Comparison of ENCODE assay signal across 23 mouse cellular contexts in the genomic region with DNA sequence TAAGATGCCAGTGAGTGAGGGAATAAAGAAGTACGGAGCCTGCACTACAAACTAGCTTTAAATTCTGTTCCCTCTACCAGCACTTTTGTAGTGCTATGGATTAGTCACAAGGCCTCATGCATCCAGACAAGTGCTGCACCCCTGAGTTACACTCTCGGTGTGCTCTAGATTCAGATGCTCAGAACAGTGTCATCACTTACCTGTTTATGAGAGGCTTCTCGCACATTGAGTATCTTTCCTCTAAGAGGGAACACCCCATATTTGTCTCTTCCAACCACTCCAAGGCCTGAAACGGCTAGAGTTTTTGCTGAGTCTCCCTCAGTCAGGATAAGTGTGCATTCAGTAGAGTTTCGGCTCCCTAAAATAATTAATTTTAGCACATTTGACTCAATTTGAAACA. TPM values are rescaled to one million over a fixed set of nuclear protein-coding genes. Genes with fewer than 3 reads are reported as not detected.
DNase-seq lines count a peak whose midpoint lies in the region; ATAC-seq and TF ChIP-seq lines count a peak whose summit lies in the region.
"Had no signal": no experiment of that assay in that cellular context is flagged by ENCODE, and none has a peak within 500 bp of the region (broad histone marks: within the 10 kb centered on the region; RNA-seq: fewer than 3 reads in every experiment).

No protein-coding gene starts in this region.

- no peak overlapping the region for H3K4me2 ChIP-seq in heart, embryonic 12.5 days
- H3K4me2 ChIP-seq in CH12.LX (ENCODE audit: insufficient read depth, low read depth, poor library complexity, severe bottlenecking) = no peak overlapping the region

- no peaks in the 10 kb centered on the region for H3K27me3 ChIP-seq in heart, embryonic 12.5 days (replicated peaks)
- no peaks in the 10 kb centered on the region for H3K27me3 ChIP-seq in CH12.LX (replicated peaks)
- H3K27me3 ChIP-seq in MEL (ENCODE audit: control insufficient read depth in 1 of 2, insufficient read depth in 2 of 2, low read length in 2 of 2) = no peaks in the 10 kb centered on the region
- H3K27me3 ChIP-seq: Patski had no signal

- H3K36me3 ChIP-seq in heart, embryonic 12.5 days = peaks cover 83% of the 10 kb centered on the region
- H3K36me3 ChIP-seq in CH12.LX (replicated peaks in 1 of 2; ENCODE audit: control insufficient read depth in 1 of 2, insufficient read depth in 1 of 2, low read length in 1 of 2) = peaks cover 84 to 97% of the 10 kb centered on the region in 2 experiments
- peaks cover 52 to 88% of the 10 kb centered on the region in 2 experiments for H3K36me3 ChIP-seq in MEL (ENCODE audit: control insufficient read depth in 1 of 2, insufficient read depth in 2 of 2, low read length in 2 of 2)

- ATAC-seq in heart, embryonic 12.5 days (ENCODE audit: insufficient number of reproducible peaks, low FRiP score) = no peak
- ATAC-seq: Patski had no signal

- H3K27ac ChIP-seq in heart, embryonic 12.5 days (ENCODE audit: poor library complexity, severe bottlenecking) = no peak overlapping the region
- no peak overlapping the region for H3K27ac ChIP-seq in CH12.LX (ENCODE audit: insufficient read depth, low read depth)
- H3K27ac ChIP-seq in MEL (ENCODE audit: control insufficient read depth, low read depth, low read length) = no peak overlapping the region

- peak; percentile 57 for DNase-seq in heart, adult 11 months
- DNase-seq in CH12.LX (ENCODE audit: extremely low read depth) (no peak), MEL (ENCODE audit: low read depth, low spot score) (no peak)
- no peak for DNase-seq in embryo, embryonic 10 days (ENCODE audit: low spot score)
- DNase-seq in embryo, embryonic 10.5 days (ENCODE audit: low spot score) = no peak
- DNase-seq: adrenal gland, adult 2 months; adrenal gland, adult 8-10 months; adrenal gland, postnatal 10 days; adrenal gland, postnatal 14 days; adrenal gland, postnatal 25 days; adrenal gland, postnatal 36 days; B cell, adult 2 months; cerebellum, adult 11 months; cerebellum, adult 11-12 months; cerebellum, adult 18-20 months; cerebellum, adult 2 months; cerebellum, adult 8-10 months had no signal

- H3K4me3 ChIP-seq in heart, embryonic 12.5 days = no peak overlapping the region
- H3K4me3 ChIP-seq in CH12.LX (replicated peaks in 1 of 3; ENCODE audit: low read depth in 2 of 3, low read length in 2 of 3, poor library complexity in 1 of 3) (no peak overlapping the region), MEL (ENCODE audit: control insufficient read depth in 1 of 2, insufficient read depth in 1 of 2, low read depth in 2 of 2, low read length in 2 of 2) (no peak overlapping the region)

- TF ChIP-seq POLR2A in CH12.LX (IDR thresholded peaks at IDR 0.05; ENCODE audit: low read depth, low read length) = 0 out of 2 replicates have a peak, but pooled peaks have one; percentile 9
- no peak for TF ChIP-seq POLR2A in MEL (IDR thresholded peaks at IDR 0.05; ENCODE audit: control insufficient read depth in 1 of 2, insufficient read depth in 1 of 2, low read depth in 1 of 2, low read length in 2 of 2, poor library complexity in 1 of 2)

- TF ChIP-seq RAD21 in CH12.LX (IDR thresholded peaks at IDR 0.05; ENCODE audit: low read depth, low read length) = no peak
- TF ChIP-seq RAD21 in MEL (IDR thresholded peaks at IDR 0.05; ENCODE audit: low read depth, low read length) = no peak

- H3K9me3 ChIP-seq in heart, embryonic 12.5 days (replicated peaks) = no peaks in the 10 kb centered on the region
- H3K9me3 ChIP-seq in CH12.LX (replicated peaks; ENCODE audit: low read length) (no peaks in the 10 kb centered on the region), MEL (replicated peaks; ENCODE audit: insufficient read depth, low read length) (no peaks in the 10 kb centered on the region)
- H3K9me3 ChIP-seq: G1E had no signal

- H3K4me1 ChIP-seq in heart, embryonic 12.5 days (replicated peaks) = no peaks in the 10 kb centered on the region
- H3K4me1 ChIP-seq in CH12.LX (ENCODE audit: control insufficient read depth in 1 of 2, insufficient read depth in 2 of 2) = peaks cover 0 to 4% of the 10 kb centered on the region in 2 experiments; a peak in 1 of 4 replicates
- peaks cover 2 to 7% of the 10 kb centered on the region in 2 experiments; a peak in 2 of 4 replicates for H3K4me1 ChIP-seq in MEL (ENCODE audit: control insufficient read depth in 1 of 2, insufficient read depth in 2 of 2, low read length in 2 of 2)

- no peak for TF ChIP-seq EP300 in CH12.LX (IDR thresholded peaks at IDR 0.05; ENCODE audit: low read length)
- no peak for TF ChIP-seq EP300 in MEL (IDR thresholded peaks at IDR 0.05; ENCODE audit: low read depth in 1 of 2, low read length in 2 of 2)

- 95% methylated on average over 5 of the region's 5 CpGs for WGBS in heart, embryonic 12.5 days

- in situ Hi-C loops in CH12.LX (cut with MboI; ENCODE audit: low pct_ligation_motif_present, low pct_unique_long_range_greater_than_20kb, low sequenced_read_pairs) = no loop called here

- dilution Hi-C loops in CH12.LX (cut with MboI; ENCODE audit: extremely low pct_ligation_motif_present, extremely low pct_unique_long_range_greater_than_20kb, low sequenced_read_pairs) = no loop called here

- H3K79me2 ChIP-seq in CH12.LX (replicated peaks; ENCODE audit: control insufficient read depth, extremely low read depth, insufficient read depth, poor library complexity, severe bottlenecking) (peaks cover 38% of the 10 kb centered on the region), MEL (ENCODE audit: control insufficient read depth, insufficient read depth, low read length, poor library complexity) (peaks cover 8% of the 10 kb centered on the region; the same call in 1 of the 2 replicates)

- no peak overlapping the region for H3K9ac ChIP-seq in heart, embryonic 12.5 days
- H3K9ac ChIP-seq in CH12.LX (ENCODE audit: insufficient read depth, low read depth) = no peak overlapping the region
- no peak overlapping the region for H3K9ac ChIP-seq in MEL (ENCODE audit: control insufficient read depth, low read depth, low read length, poor library complexity, severe bottlenecking)

- TF ChIP-seq CTCF in CH12.LX (conservative IDR thresholded peaks at IDR 0.05 in 1 of 2, IDR thresholded peaks at IDR 0.05 in 1 of 2; ENCODE audit: low read depth in 2 of 2, low read length in 2 of 2) (no peak), MEL (IDR thresholded peaks at IDR 0.05 in 2 of 3, conservative IDR thresholded peaks at IDR 0.05 in 1 of 3; ENCODE audit: control insufficient read depth in 1 of 3, insufficient read depth in 1 of 3, low read depth in 2 of 3, low read length in 3 of 3, poor library complexity in 1 of 3, severe bottlenecking in 1 of 3) (no peak)

TF ChIP-seq in CH12.LX, 34 proteins besides CTCF, POLR2A, EP300 and RAD21:
- TF ChIP-seq POLR2AphosphoS2 (IDR thresholded peaks at IDR 0.05; ENCODE audit: low read depth, low read length) (peak; percentile 55; the same call in 1 of the 2 replicates), JUN (IDR thresholded peaks at IDR 0.05; ENCODE audit: insufficient read depth, low read depth, low read length) (no peak)

TF ChIP-seq in MEL, 35 proteins besides CTCF, POLR2A, EP300 and RAD21:
- TF ChIP-seq POLR2AphosphoS2 (IDR thresholded peaks at IDR 0.05; ENCODE audit: low read length) = peak; percentile 66
- no peak for TF ChIP-seq ETS1 (IDR thresholded peaks at IDR 0.05; ENCODE audit: low read depth, low read length)

RNA-seq across cellular contexts. Expression of a gene that starts 13.3 kb away (rescaled TPM):
- 196 and 201 TPM in 2 replicates for polyA plus RNA-seq in heart, embryonic 12.5 days (2016; fragmentation: Nextera tagmentation; extraction: Ambion mirVana)
- 400 and 420 TPM in 2 replicates for total RNA-seq in CH12.LX (2012; rRNA removed)
- 385 and 423 TPM in 2 replicates for total RNA-seq in CH12.LX (2014; rRNA removed)
- polyA plus RNA-seq in CH12.LX (2012; ENCODE audit: insufficient read length, low read depth) = 422 and 444 TPM in 2 replicates
- total RNA-seq in MEL (2012; rRNA removed) = 443 and 477 TPM in 2 replicates
- polyA plus RNA-seq in MEL (2012; ENCODE audit: insufficient read depth in 1 of 2, insufficient read length in 2 of 2, low read depth in 1 of 2, low replicate concordance in 2 of 2, missing spikeins in 1 of 2) = 100 to 1,000 TPM; 395 to 643 TPM

RNA-seq across cellular contexts. Expression of a gene that starts 27.9 kb away (rescaled TPM):
- polyA plus RNA-seq in heart, embryonic 12.5 days (2016; fragmentation: Nextera tagmentation; extraction: Ambion mirVana) = 3.5 and 3.9 TPM in 2 replicates
- total RNA-seq in CH12.LX (2012; rRNA removed) (0.47 and 0.50 TPM in 2 replicates), CH12.LX (2014; rRNA removed) (not detected in 2 replicates), MEL (2012; rRNA removed) (not detected in 2 replicates)
- polyA plus RNA-seq in CH12.LX (2012; ENCODE audit: insufficient read length, low read depth) (not detected in 2 replicates), MEL (2012; ENCODE audit: insufficient read depth in 1 of 2, insufficient read length in 2 of 2, low read depth in 1 of 2, low replicate concordance in 2 of 2, missing spikeins in 1 of 2) (not detected)
- total RNA-seq: adrenal gland, adult 18-20 months; adrenal gland, adult 2 months; adrenal gland, adult 8-10 months; adrenal gland, postnatal 14 days; adrenal gland, postnatal 25 days; adrenal gland, postnatal 36 days; G1E had no signal
- polyA plus RNA-seq: C2C12; CD4-positive, CD25-positive, alpha-beta regulatory T cell, adult 4 months; G1E had no signal

RNA-seq across cellular contexts. Expression of a gene that starts 30.3 kb away (rescaled TPM):
- polyA plus RNA-seq in heart, embryonic 12.5 days (2016; fragmentation: Nextera tagmentation; extraction: Ambion mirVana) = 371 and 382 TPM in 2 replicates
- 0.04 and 0.21 TPM in 2 replicates for total RNA-seq in CH12.LX (2012; rRNA removed)
- total RNA-seq in CH12.LX (2014; rRNA removed) = not detected in 2 replicates
- polyA plus RNA-seq in CH12.LX (2012; ENCODE audit: insufficient read length, low read depth) = 0.16 and 0.20 TPM in 2 replicates
- total RNA-seq in MEL (2012; rRNA removed) = 89.8 and 94.4 TPM in 2 replicates
- 100 to 1,000 TPM in 1 of 2 experiments, not detected in 1; 221 TPM for polyA plus RNA-seq in MEL (2012; ENCODE audit: insufficient read depth in 1 of 2, insufficient read length in 2 of 2, low read depth in 1 of 2, low replicate concordance in 2 of 2, missing spikeins in 1 of 2)

Comparison
In these comparisons a context has a peak if more than half of its experiments do, and no peak if none do; other contexts are left out.
1. RNA of a gene that starts 30.3 kb away (polyA plus RNA-seq): 371 to 382 TPM in heart, embryonic 12.5 days and 221 TPM in MEL; 0.16 to 0.20 TPM in CH12.LX; every median in the first group is over 100 times any median in the second.